Mouse (Mus musculus) heart, adult 10 weeks (tissue): ENCODE measurements around the gene Tom1l1. TPM values are rescaled to one million over a fixed set of nuclear protein-coding genes. Genes with fewer than 3 reads are reported as not detected.

Source experiments
- polyA plus RNA-seq: library from polyadenylated mRNA; stranded (reverse); fragments of 350-450 nt; fragmentation: Illumina TruSeq; extraction: RNeasy Lipid Tissue Mini Kit (QIAGEN cat#74804); gene quantifications from one replicate; pipeline ENCODE4 v1.2.3, GENCODE M21; 2014; ENCODE audit warnings: low read depth, low replicate concordance

Gene Tom1l1
- polyA plus RNA-seq = 23.6 TPM

GRCm38 (mm10) chr11:90687460-90688416 lies at the start of gene Tom1l1:
Tom1l1 (minus strand) TSS chr11:90688366.

GRCm38 (mm10) chr11:90637440-90638311 lies 50.5 kb downstream of the Tom1l1 start, which contains the start of the genes Stxbp4 and Cox11:
Stxbp4 (minus strand) TSS chr11:90638084.
Cox11 (plus strand) TSS chr11:90638173.

Other genes starting within 250 kb of the Tom1l1 start
- gene Stxbp4, start 50.3 kb downstream of the Tom1l1 start, polyA plus RNA-seq = 4.0 TPM
- gene Cox11, start 50.2 kb downstream of the Tom1l1 start, polyA plus RNA-seq = 24.0 TPM